Mouse (Mus musculus) lung, embryonic 14.5 days (tissue): Measurements from ENCODE around the gene Pfdn4. TPM values are rescaled to one million over a fixed set of nuclear protein-coding genes. Genes with fewer than 3 reads are reported as not detected.

Source experiments
- ATAC-seq: fragments of 200-750 bp; cut with Nextera tagmentation; 2 replicates; pipeline ENCODE4 v1.8.0; 2017; ENCODE audit warnings: mild to moderate bottlenecking, moderate TSS enrichment, moderate library complexity; ENCODE audit not compliant: insufficient read depth
- DNase-seq: peaks from one replicate; pipeline ENCODE4 v3.0.0-alpha.2; 2015
- H3K27ac ChIP-seq: fragments of 300-500 bp; sonication (generic); 2 replicates; pipeline ENCODE4 v1.5.1; 2014; ENCODE audit warnings: low read depth, mild to moderate bottlenecking, moderate library complexity
- H3K27me3 ChIP-seq: fragments of 300-500 bp; sonication (generic); 2 replicates; pipeline ENCODE4 v1.6.1; 2014; ENCODE audit warnings: low read length, control low read depth; ENCODE audit not compliant: insufficient read depth
- H3K36me3 ChIP-seq: fragments of 300-500 bp; sonication (generic); 2 replicates; pipeline ENCODE4 v1.6.1; 2014; ENCODE audit warnings: control low read depth; ENCODE audit not compliant: insufficient read depth
- H3K4me1 ChIP-seq: fragments of 300-500 bp; sonication (generic); 2 replicates; pipeline ENCODE4 v1.6.1; 2014; ENCODE audit warnings: antibody characterized with exemption, control low read depth; ENCODE audit not compliant: insufficient read depth
- H3K4me2 ChIP-seq: fragments of 300-500 bp; sonication (generic); 2 replicates; pipeline ENCODE4 v1.6.1; 2014; ENCODE audit warnings: mild to moderate bottlenecking
- H3K4me3 ChIP-seq: fragments of 300-500 bp; sonication (generic); 2 replicates; pipeline ENCODE4 v1.5.1; 2014; ENCODE audit warnings: low read depth, low read length
- H3K9ac ChIP-seq: fragments of 300-500 bp; sonication (generic); 2 replicates; pipeline ENCODE4 v1.6.1; 2014
- H3K9me3 ChIP-seq: fragments of 300-500 bp; sonication (generic); 2 replicates; pipeline ENCODE4 v1.6.1; 2016; ENCODE audit warnings: low read depth, low read length, control low read depth
- CTCF ChIP-seq: IDR thresholded peaks from 2 replicates; pipeline ENCODE4 v1.5.1; 2016; ENCODE audit warnings: antibody characterized with exemption, low read depth
- WGBS: fragments of 180-500 bp; shearing (Covaris S2); extraction: QIAGEN DNeasy Blood & Tissue Kit; methylation state at CpG from one replicate; pipeline ENCODE4 v1.1.7; 2014; 5-methylcytosine and 5-hydroxymethylcytosine counted together
- polyA plus RNA-seq: library from polyadenylated mRNA; unstranded; fragments of >200 nt; fragmentation: Nextera tagmentation; extraction: Ambion mirVana; gene quantifications from 2 replicates; pipeline ENCODE4 v1.2.1, GENCODE M21; 2014

Gene Pfdn4
- polyA plus RNA-seq, 1 experiment from 2014 or later, result 78.5 TPM

DNA sequence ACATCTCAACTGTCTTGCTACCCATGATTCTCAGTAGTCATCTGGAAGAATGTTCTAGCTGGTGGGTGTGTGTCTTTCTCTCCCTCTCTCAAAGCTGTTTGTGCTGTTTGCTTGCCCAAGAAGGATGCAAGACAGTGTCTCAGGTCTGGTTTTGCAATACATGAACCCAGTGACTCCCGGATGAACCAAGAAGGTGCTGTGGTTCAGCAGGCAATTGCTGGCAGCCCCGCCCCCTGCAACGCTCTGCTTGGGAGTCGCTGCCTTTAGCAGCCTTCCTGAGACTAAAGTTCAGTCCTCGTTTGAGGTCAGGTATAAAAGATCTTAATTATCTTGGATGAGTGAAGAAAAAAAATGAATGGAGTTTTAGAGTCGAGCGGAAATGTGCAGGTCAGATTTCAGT, 34.6 kb upstream of the Pfdn4 start:
- no peak overlapping the region for H3K27ac ChIP-seq
- ATAC-seq (no peak), DNase-seq (no peak)
- no peak overlapping the region for H3K4me2 ChIP-seq
- no peak overlapping the region for H3K9ac ChIP-seq
- H3K27me3 ChIP-seq, result no peaks in the 10 kb centered on the region
- H3K4me1 ChIP-seq, result no peaks in the 10 kb centered on the region
- 59% methylated on average over 7 of the region's 7 CpGs for WGBS
- H3K36me3 ChIP-seq, result no peaks in the 10 kb centered on the region
- TF ChIP-seq CTCF, result no peak
- no peak overlapping the region for H3K4me3 ChIP-seq
- H3K9me3 ChIP-seq, result no peaks in the 10 kb centered on the region

DNA sequence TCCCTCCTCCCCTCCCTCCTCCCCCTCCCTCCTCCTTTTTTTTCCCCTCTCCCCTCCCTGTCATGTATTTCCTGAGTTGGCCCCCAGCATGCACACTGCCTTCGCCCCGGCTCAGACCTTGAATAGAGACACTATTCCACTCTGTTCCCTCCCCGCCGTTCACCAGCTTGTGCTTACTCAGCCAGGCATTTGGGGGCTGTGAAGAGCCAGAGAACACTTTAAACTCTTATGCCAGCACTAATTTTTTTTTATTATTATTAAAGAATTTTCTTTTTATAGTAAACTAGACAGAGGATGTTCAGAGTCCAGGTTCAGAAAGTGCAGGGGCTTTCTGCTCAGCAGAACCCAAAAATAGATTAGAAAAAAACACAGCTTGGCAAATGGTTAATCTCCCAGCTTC, 31.4 kb upstream of the Pfdn4 start:
- no peak for ATAC-seq

DNA sequence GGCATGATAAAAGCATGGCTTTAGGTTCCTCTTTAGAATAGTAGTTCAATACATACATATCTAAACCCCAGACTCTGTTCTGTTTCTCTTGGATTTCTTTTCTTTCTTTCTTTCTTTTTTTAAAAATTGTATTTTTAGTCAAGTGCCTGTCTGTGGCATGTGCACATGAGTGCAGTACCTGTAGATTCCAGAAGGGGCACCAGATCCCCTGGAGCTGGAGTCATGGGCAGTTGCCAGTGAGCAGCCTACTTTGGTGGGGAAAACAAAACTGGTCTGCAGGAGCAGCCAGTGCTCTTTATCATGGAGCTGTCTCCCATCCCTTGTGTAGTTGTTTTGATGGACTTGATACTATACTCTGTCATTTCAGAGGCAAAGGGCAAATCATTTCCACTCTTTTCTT, 28.2 kb upstream of the Pfdn4 start:
- no peaks in the 10 kb centered on the region for H3K36me3 ChIP-seq
- H3K27ac ChIP-seq, result no peak overlapping the region
- DNase-seq (peak; percentile 58), ATAC-seq (no peak)
- H3K4me1 ChIP-seq, result no peaks in the 10 kb centered on the region
- H3K9me3 ChIP-seq, result no peaks in the 10 kb centered on the region
- no peak overlapping the region for H3K4me2 ChIP-seq
- TF ChIP-seq CTCF, result peak; percentile 56
- no peak overlapping the region for H3K4me3 ChIP-seq
- H3K27me3 ChIP-seq, result no peaks in the 10 kb centered on the region
- H3K9ac ChIP-seq, result no peak overlapping the region

More for the DNA sequence above, 31.4 kb upstream of the Pfdn4 start:
- H3K36me3 ChIP-seq, result no peaks in the 10 kb centered on the region
- no peak overlapping the region for H3K9ac ChIP-seq
- H3K9me3 ChIP-seq, result no peaks in the 10 kb centered on the region
- no peak for TF ChIP-seq CTCF
- 40% methylated on average over 4 of the region's 4 CpGs for WGBS
- H3K27ac ChIP-seq, result no peak overlapping the region
- no peak overlapping the region for H3K4me2 ChIP-seq
- H3K4me1 ChIP-seq, result no peaks in the 10 kb centered on the region
- no peak for DNase-seq
- H3K27me3 ChIP-seq, result no peaks in the 10 kb centered on the region
- H3K4me3 ChIP-seq, result no peak overlapping the region

DNA sequence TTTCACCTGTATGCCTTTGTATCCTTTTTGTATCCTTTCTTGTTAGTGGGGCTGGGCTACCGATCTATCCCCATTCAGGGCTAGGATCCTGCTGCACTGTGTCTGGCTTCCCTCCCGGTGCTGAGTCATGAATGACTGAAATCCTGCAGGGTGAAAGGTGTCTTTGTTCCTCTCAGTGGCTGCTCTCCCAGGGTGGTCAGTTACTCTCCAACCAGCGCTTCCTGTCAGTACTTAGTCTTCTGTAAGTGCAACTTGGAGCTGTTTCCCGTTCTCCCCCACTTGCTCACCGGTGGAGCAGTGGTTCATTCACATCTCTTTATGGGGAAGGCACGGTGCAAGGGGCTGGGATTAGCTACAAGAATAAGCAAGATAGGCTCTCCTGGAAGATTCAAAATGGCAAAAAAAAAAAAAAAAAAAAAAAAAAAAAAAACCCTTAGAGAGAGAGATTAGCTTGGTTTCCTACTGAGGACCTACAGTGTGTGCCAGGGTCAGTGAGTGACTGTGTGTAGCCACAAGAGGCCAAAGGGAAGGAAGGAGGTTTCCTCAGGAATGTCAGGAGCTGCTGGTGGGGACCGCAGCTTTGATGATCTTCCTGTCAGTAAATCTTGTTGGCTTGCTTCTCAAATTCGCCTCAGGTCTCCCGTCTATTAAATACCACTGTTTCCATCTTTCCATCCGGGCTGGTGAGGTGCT, 26.5 kb upstream of the Pfdn4 start:
- no peak overlapping the region for H3K27ac ChIP-seq
- no peak for TF ChIP-seq CTCF
- 8% methylated on average over 10 of the region's 10 CpGs for WGBS

DNA sequence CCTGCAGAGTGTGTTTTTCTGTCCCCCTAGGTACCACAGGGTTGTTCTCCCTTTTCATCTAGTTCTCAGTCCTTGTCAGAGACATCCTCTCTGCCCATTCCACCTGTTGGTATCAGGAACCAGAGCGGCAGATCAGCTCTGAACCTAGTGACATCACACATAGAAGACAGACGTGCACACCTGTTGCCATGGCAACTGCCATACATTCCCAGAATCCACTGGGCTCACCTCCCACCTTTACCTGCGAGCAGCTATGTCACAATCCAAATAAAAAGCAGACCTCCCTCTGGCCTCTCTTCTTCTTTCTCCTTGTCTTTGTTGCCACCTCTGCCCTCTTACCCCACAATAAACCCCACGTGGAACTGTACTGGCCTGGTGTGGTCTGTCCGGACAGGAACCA, 25.6 kb upstream of the Pfdn4 start:
- Histone ChIP-seq H3K4me2 (no peak overlapping the region), H3K27ac (no peak overlapping the region), H3K27me3 (no peaks in the 10 kb centered on the region), H3K4me1 (no peaks in the 10 kb centered on the region), H3K4me3 (no peak overlapping the region), H3K9me3 (no peaks in the 10 kb centered on the region), H3K9ac (no peak overlapping the region), H3K36me3 (no peaks in the 10 kb centered on the region)
- DNase-seq (peak; percentile 31), ATAC-seq (no peak)
- 61% methylated on average over 5 of the region's 5 CpGs for WGBS
- TF ChIP-seq CTCF, result no peak

More for the DNA sequence above, 26.5 kb upstream of the Pfdn4 start:
- DNase-seq, result peak; percentile 63
- Histone ChIP-seq H3K4me1 (no peaks in the 10 kb centered on the region), H3K9me3 (no peaks in the 10 kb centered on the region), H3K27me3 (no peaks in the 10 kb centered on the region), H3K36me3 (no peaks in the 10 kb centered on the region), H3K4me3 (no peak overlapping the region), H3K4me2 (no peak overlapping the region), H3K9ac (no peak overlapping the region)
- peak; percentile 68; the same call in 1 of the 2 replicates for ATAC-seq

DNA sequence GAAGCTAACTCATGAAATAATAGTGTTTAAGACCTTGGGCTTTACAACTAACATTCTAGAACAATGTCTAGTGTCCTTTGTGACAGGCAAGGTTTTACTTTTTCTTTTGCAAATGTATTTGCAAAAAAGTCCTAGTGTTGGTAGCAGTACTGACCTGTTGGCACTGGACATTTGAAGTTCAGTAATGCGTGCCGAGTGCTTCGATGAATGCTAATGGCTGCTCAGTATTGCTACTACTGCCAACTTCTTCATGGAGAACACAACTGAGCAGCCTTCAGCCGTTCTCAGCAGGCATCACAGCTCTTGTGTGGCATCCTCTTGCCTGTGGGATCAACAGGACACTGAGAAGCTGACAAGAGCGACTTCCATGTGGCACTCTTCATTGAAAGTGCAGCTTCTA, 22.1 kb upstream of the Pfdn4 start:
- H3K9me3 ChIP-seq, result no peaks in the 10 kb centered on the region
- whole genome bisulfite sequencing, result 86% methylated on average over 5 of the region's 5 CpGs
- no peak overlapping the region for H3K9ac ChIP-seq
- H3K4me2 ChIP-seq, result no peak overlapping the region
- no peak overlapping the region for H3K4me3 ChIP-seq
- DNase-seq, result no peak
- no peak for TF ChIP-seq CTCF
- no peak overlapping the region for H3K27ac ChIP-seq
- H3K36me3 ChIP-seq, result no peaks in the 10 kb centered on the region
- peaks cover 3% of the 10 kb centered on the region; the same call in 1 of the 2 replicates for H3K4me1 ChIP-seq
- ATAC-seq, result no peak
- H3K27me3 ChIP-seq, result no peaks in the 10 kb centered on the region

DNA sequence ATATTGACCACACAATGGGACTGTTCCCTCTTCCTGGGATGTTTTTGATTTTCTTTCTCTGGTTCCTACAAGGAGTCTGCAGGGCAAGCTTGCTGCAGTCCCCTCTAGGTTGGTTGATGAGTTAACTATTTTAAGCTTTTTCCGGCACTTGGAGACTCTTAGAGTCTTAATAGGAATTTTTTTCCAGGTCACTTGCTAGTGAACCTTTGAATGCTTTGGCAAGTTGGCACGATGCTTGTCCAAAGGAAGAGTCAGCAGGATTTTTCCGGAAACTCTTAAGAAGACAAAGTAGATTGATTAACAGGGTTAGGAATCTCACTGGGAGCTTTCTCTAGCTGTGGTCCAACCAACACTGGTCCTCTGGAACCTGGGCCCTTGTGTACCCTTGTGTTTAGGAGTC, 21.1 kb upstream of the Pfdn4 start:
- no peak for ATAC-seq
- WGBS, result 75% methylated on average over 3 of the region's 3 CpGs

More for the DNA sequence above, 21.1 kb upstream of the Pfdn4 start:
- DNase-seq, result no peak
- Histone ChIP-seq H3K9ac (no peak overlapping the region), H3K4me1 (peaks cover 3% of the 10 kb centered on the region; the same call in 1 of the 2 replicates), H3K36me3 (no peaks in the 10 kb centered on the region), H3K9me3 (no peaks in the 10 kb centered on the region), H3K4me3 (no peak overlapping the region), H3K27ac (no peak overlapping the region), H3K27me3 (no peaks in the 10 kb centered on the region), H3K4me2 (no peak overlapping the region)
- no peak for TF ChIP-seq CTCF
